Mouse (Mus musculus): ENCODE measurements around the gene Dapp1.
"Not testable (repeated sequence)": the region's sequence is repeated elsewhere in the genome, so short reads cannot be mapped to it uniquely, and the experiment has no call there.

Gene Dapp1

GRCm38 (mm10) chr3:137991183-137991582 is 9.8 kb upstream of the Dapp1 start:
- DNase-seq (ENCODE audit: extremely low read depth, low read depth, low spot score), result no peak

- no peak for DNase-seq (ENCODE audit: extremely low read depth, low read depth, low spot score)
Observed at GRCm38 (mm10) chr3:137989405-137989804, 8.1 kb upstream of the Dapp1 start.

GRCm38 (mm10) chr3:137980435-137981381 is 637 bp downstream of the Dapp1 start:
- peak; percentile 51 for DNase-seq (ENCODE audit: extremely low read depth, low read depth, low spot score)

- DNase-seq (ENCODE audit: extremely low read depth, low read depth, low spot score), result no peak
Observed at GRCm38 (mm10) chr3:137978233-137978632, 3.1 kb downstream of the Dapp1 start.

GRCm38 (mm10) chr3:137977629-137978041 is 3.7 kb downstream of the Dapp1 start:
- DNase-seq (ENCODE audit: extremely low read depth, low read depth, low spot score), result no peak

- no peak for DNase-seq (ENCODE audit: extremely low read depth, low read depth, low spot score)
Observed at GRCm38 (mm10) chr3:137976943-137977628, 4.3 kb downstream of the Dapp1 start.

GRCm38 (mm10) chr3:137975856-137976423 is 5.4 kb downstream of the Dapp1 start:
- no peak for DNase-seq (ENCODE audit: extremely low read depth, low read depth, low spot score)

- DNase-seq (ENCODE audit: extremely low read depth, low read depth, low spot score), result no peak
Observed at GRCm38 (mm10) chr3:137975435-137975834, 5.9 kb downstream of the Dapp1 start.

GRCm38 (mm10) chr3:137974306-137974705 is 7.0 kb downstream of the Dapp1 start:
- no peak for DNase-seq (ENCODE audit: extremely low read depth, low read depth, low spot score)

GRCm38 (mm10) chr3:137972989-137973388 is 8.4 kb downstream of the Dapp1 start:
- DNase-seq (ENCODE audit: extremely low read depth, low read depth, low spot score), result no peak

- no peak for DNase-seq (ENCODE audit: extremely low read depth, low read depth, low spot score)
Observed at GRCm38 (mm10) chr3:137972224-137972623, 9.1 kb downstream of the Dapp1 start.

GRCm38 (mm10) chr3:137969951-137970350 is 11.4 kb downstream of the Dapp1 start:
- no peak for DNase-seq (ENCODE audit: extremely low read depth, low read depth, low spot score)

- DNase-seq (ENCODE audit: extremely low read depth, low read depth, low spot score), result no peak
Observed at GRCm38 (mm10) chr3:137968820-137969486, 12.4 kb downstream of the Dapp1 start.

- no peak for DNase-seq (ENCODE audit: extremely low read depth, low read depth, low spot score)
Observed at GRCm38 (mm10) chr3:137968105-137968819, 13.1 kb downstream of the Dapp1 start.

- not testable (repeated sequence) for DNase-seq (ENCODE audit: extremely low read depth, low read depth, low spot score)
Observed at GRCm38 (mm10) chr3:137964014-137964413, 17.3 kb downstream of the Dapp1 start.

GRCm38 (mm10) chr3:137963508-137963907 is 17.8 kb downstream of the Dapp1 start:
- DNase-seq (ENCODE audit: extremely low read depth, low read depth, low spot score), result no peak

GRCm38 (mm10) chr3:137961736-137962385 is 19.5 kb downstream of the Dapp1 start:
- no peak for DNase-seq (ENCODE audit: extremely low read depth, low read depth, low spot score)

GRCm38 (mm10) chr3:137959456-137959855 is 21.9 kb downstream of the Dapp1 start:
- no peak for DNase-seq (ENCODE audit: extremely low read depth, low read depth, low spot score)

- no peak for DNase-seq (ENCODE audit: extremely low read depth, low read depth, low spot score)
Observed at GRCm38 (mm10) chr3:137958352-137958751, 23.0 kb downstream of the Dapp1 start.

- DNase-seq (ENCODE audit: extremely low read depth, low read depth, low spot score), result no peak
Observed at GRCm38 (mm10) chr3:137957864-137958263, 23.5 kb downstream of the Dapp1 start.
